8 mouse cellular contexts compared by ENCODE assay signal in the genomic region with DNA sequence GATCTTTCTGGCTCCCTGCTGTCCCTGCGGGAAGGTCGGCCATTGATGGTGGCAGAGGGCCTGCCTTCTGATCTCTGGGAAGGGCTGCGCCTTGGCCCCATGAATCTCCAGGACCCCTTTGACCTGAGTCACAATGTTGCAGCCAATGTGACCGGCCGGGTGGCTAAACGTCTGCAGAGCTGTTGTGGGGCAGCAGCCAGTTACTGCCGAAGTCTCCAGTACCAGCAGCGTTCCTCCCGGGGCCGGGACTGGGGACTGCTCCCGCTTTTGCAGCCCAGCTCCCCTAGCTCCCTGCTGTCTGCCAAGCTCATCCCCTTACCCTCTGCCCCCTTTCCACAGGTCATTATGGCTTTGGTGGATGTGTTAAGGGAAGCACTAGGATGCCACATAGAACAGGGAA. TPM values are rescaled to one million over a fixed set of nuclear protein-coding genes. Genes with fewer than 3 reads are reported as not detected.
DNase-seq lines count a peak whose midpoint lies in the region; ATAC-seq lines count a peak whose summit lies in the region.

No protein-coding gene starts in this region.

- 86% methylated on average over 11 of the region's 11 CpGs for WGBS in heart, embryonic 11.5 days (ENCODE audit: insufficient replicate concordance)
- 88% methylated on average over 11 of the region's 11 CpGs for WGBS in liver, embryonic 13.5 days (ENCODE audit: insufficient replicate concordance)
- WGBS in liver, embryonic 11.5 days: 91% methylated on average over 11 of the region's 11 CpGs
- 89% methylated on average over 11 of the region's 11 CpGs for WGBS in embryonic facial prominence, embryonic 12.5 days
- 90% methylated on average over 11 of the region's 11 CpGs for WGBS in limb, embryonic 10.5 days

- H3K9me3 ChIP-seq in heart, embryonic 11.5 days (replicated peaks; ENCODE audit: control insufficient read depth, low read length): no peaks in the 10 kb centered on the region
- H3K9me3 ChIP-seq in liver, embryonic 13.5 days (replicated peaks): no peaks in the 10 kb centered on the region
- no peaks in the 10 kb centered on the region for H3K9me3 ChIP-seq in liver, embryonic 11.5 days (ENCODE audit: control insufficient read depth, low read length)
- no peaks in the 10 kb centered on the region for H3K9me3 ChIP-seq in embryonic facial prominence, embryonic 12.5 days
- H3K9me3 ChIP-seq in limb, embryonic 10.5 days (replicated peaks): no peaks in the 10 kb centered on the region

- H3K4me3 ChIP-seq in heart, embryonic 11.5 days (ENCODE audit: low read depth, low read length): no peak overlapping the region
- no peak overlapping the region for H3K4me3 ChIP-seq in liver, embryonic 13.5 days (replicated peaks)
- H3K4me3 ChIP-seq in liver, embryonic 11.5 days (ENCODE audit: low read depth, low read length): no peak overlapping the region
- H3K4me3 ChIP-seq in embryonic facial prominence, embryonic 12.5 days: peak overlapping the region; percentile 73; the same call in 1 of the 2 replicates
- H3K4me3 ChIP-seq in limb, embryonic 10.5 days: peak overlapping the region; percentile 73

- no peak overlapping the region for H3K4me2 ChIP-seq in heart, embryonic 11.5 days
- H3K4me2 ChIP-seq in liver, embryonic 13.5 days: 0 out of 2 replicates have a peak overlapping the region, but pooled peaks have one; percentile 71
- H3K4me2 ChIP-seq in liver, embryonic 11.5 days: no peak overlapping the region
- H3K4me2 ChIP-seq in embryonic facial prominence, embryonic 12.5 days (replicated peaks): no peak overlapping the region

- no peaks in the 10 kb centered on the region for H3K27me3 ChIP-seq in heart, embryonic 11.5 days (ENCODE audit: control insufficient read depth, insufficient read depth, low read length)
- no peaks in the 10 kb centered on the region for H3K27me3 ChIP-seq in liver, embryonic 13.5 days
- no peaks in the 10 kb centered on the region for H3K27me3 ChIP-seq in liver, embryonic 11.5 days (replicated peaks; ENCODE audit: control insufficient read depth, insufficient read depth, low read length)
- no peaks in the 10 kb centered on the region for H3K27me3 ChIP-seq in embryonic facial prominence, embryonic 12.5 days
- no peaks in the 10 kb centered on the region for H3K27me3 ChIP-seq in limb, embryonic 10.5 days (ENCODE audit: low read depth, poor library complexity, severe bottlenecking)

- 0 out of 2 replicates have a peak overlapping the region, but pooled peaks have one; percentile 16 for H3K9ac ChIP-seq in heart, embryonic 11.5 days (ENCODE audit: low read depth, low read length)
- H3K9ac ChIP-seq in liver, embryonic 13.5 days: 0 out of 2 replicates have a peak overlapping the region, but pooled peaks have one; percentile 22
- no peak overlapping the region for H3K9ac ChIP-seq in liver, embryonic 11.5 days (ENCODE audit: low read depth, low read length)
- H3K9ac ChIP-seq in embryonic facial prominence, embryonic 12.5 days: peak overlapping the region; percentile 64; the same call in 1 of the 2 replicates

- peaks cover 40% of the 10 kb centered on the region for H3K36me3 ChIP-seq in heart, embryonic 11.5 days (ENCODE audit: control insufficient read depth, insufficient read depth, low read length)
- H3K36me3 ChIP-seq in liver, embryonic 13.5 days: peaks cover 77% of the 10 kb centered on the region
- peaks cover 52% of the 10 kb centered on the region for H3K36me3 ChIP-seq in liver, embryonic 11.5 days (ENCODE audit: control insufficient read depth, insufficient read depth, low read length)
- H3K36me3 ChIP-seq in embryonic facial prominence, embryonic 12.5 days: peaks cover 69% of the 10 kb centered on the region
- H3K36me3 ChIP-seq in limb, embryonic 10.5 days: peaks cover 78% of the 10 kb centered on the region

- H3K27ac ChIP-seq in heart, embryonic 11.5 days (ENCODE audit: low read depth, low read length): no peak overlapping the region; the same call in 1 of the 2 replicates
- peak overlapping the region; percentile 4; the same call in 1 of the 2 replicates for H3K27ac ChIP-seq in liver, embryonic 13.5 days
- no peak overlapping the region for H3K27ac ChIP-seq in liver, embryonic 11.5 days (ENCODE audit: low read depth, low read length)
- 0 out of 2 replicates have a peak overlapping the region, but pooled peaks have one; percentile 94 for H3K27ac ChIP-seq in embryonic facial prominence, embryonic 12.5 days
- peak overlapping the region; percentile 88 for H3K27ac ChIP-seq in limb, embryonic 10.5 days

- no peak for ATAC-seq in heart, embryonic 11.5 days (replicated peaks; ENCODE audit: insufficient number of reproducible peaks, low FRiP score, low TSS enrichment)
- no peak for ATAC-seq in liver, embryonic 13.5 days (ENCODE audit: low read depth)
- ATAC-seq in liver, embryonic 11.5 days (replicated peaks; ENCODE audit: low FRiP score): no peak
- no peak for ATAC-seq in embryonic facial prominence, embryonic 12.5 days (ENCODE audit: insufficient number of reproducible peaks, insufficient read depth, low FRiP score, low TSS enrichment)

- DNase-seq in heart, postnatal 14 days: no peak
- no peak for DNase-seq in liver, embryonic 13.5 days
- DNase-seq in liver, embryonic 11.5 days (ENCODE audit: low spot score): no peak
- no peak for DNase-seq in limb, embryonic 10.5 days (ENCODE audit: low spot score)
- DNase-seq in left cerebral cortex, postnatal 25 days (ENCODE audit: low spot score in 2 of 2): no peak
- DNase-seq in adrenal gland, adult 18-20 months (ENCODE audit: low spot score in 2 of 2): no peak

- peaks cover 9% of the 10 kb centered on the region for H3K4me1 ChIP-seq in heart, embryonic 11.5 days (ENCODE audit: control insufficient read depth, insufficient read depth, low read length)
- peaks cover 38% of the 10 kb centered on the region for H3K4me1 ChIP-seq in liver, embryonic 13.5 days (replicated peaks)
- peaks cover 3% of the 10 kb centered on the region for H3K4me1 ChIP-seq in liver, embryonic 11.5 days (replicated peaks; ENCODE audit: control insufficient read depth, insufficient read depth, low read length)
- peaks cover 20% of the 10 kb centered on the region for H3K4me1 ChIP-seq in embryonic facial prominence, embryonic 12.5 days
- H3K4me1 ChIP-seq in limb, embryonic 10.5 days: peaks cover 19% of the 10 kb centered on the region

- intact Hi-C loops in heart, postnatal 14 days (cut with DNase I): loop anchor here (5.0 kb wide), 1 partner anchor 123 kb away; no protein-coding TSS in a partner anchor
- intact Hi-C loops in left cerebral cortex, postnatal 25 days (cut with DNase I): loop anchor here (5.0 kb wide), 1 partner anchor 128 kb away; a partner anchor contains a TSS

RNA-seq across cellular contexts. Expression of a gene that starts 1.8 kb away (rescaled TPM):
- polyA plus RNA-seq in heart, embryonic 11.5 days (2014; fragmentation: Nextera tagmentation; extraction: Ambion mirVana): 344 TPM in 2 replicates
- 100 to 1,000 TPM; 220 to 273 TPM for total RNA-seq in heart, postnatal 14 days (2021)
- 298 and 320 TPM in 2 replicates for polyA plus RNA-seq in liver, embryonic 13.5 days (2015; fragmentation: Nextera tagmentation; extraction: Ambion mirVana)
- 598 and 618 TPM in 2 replicates for polyA plus RNA-seq in liver, embryonic 11.5 days (2014; fragmentation: Nextera tagmentation; extraction: Ambion mirVana)
- polyA plus RNA-seq in embryonic facial prominence, embryonic 12.5 days (2016; fragmentation: Nextera tagmentation; extraction: Ambion mirVana): 471 and 477 TPM in 2 replicates
- polyA plus RNA-seq in limb, embryonic 10.5 days (2016; fragmentation: Nextera tagmentation; extraction: Ambion mirVana): 563 and 631 TPM in 2 replicates
- total RNA-seq in left cerebral cortex, postnatal 25 days (2021): 100 to 1,000 TPM; 203 to 212 TPM
- total RNA-seq in adrenal gland, adult 18-20 months (2021): 100 to 1,000 TPM; 334 to 342 TPM

RNA-seq across cellular contexts. Expression of a gene that starts 11.4 kb away (rescaled TPM):
- polyA plus RNA-seq in heart, embryonic 11.5 days (2014; fragmentation: Nextera tagmentation; extraction: Ambion mirVana): 17.1 and 19.8 TPM in 2 replicates
- total RNA-seq in heart, postnatal 14 days (2021): 1 to 10 TPM; 7.6 TPM
- polyA plus RNA-seq in liver, embryonic 13.5 days (2015; fragmentation: Nextera tagmentation; extraction: Ambion mirVana): 18.7 and 20.2 TPM in 2 replicates
- 42.4 and 43.2 TPM in 2 replicates for polyA plus RNA-seq in liver, embryonic 11.5 days (2014; fragmentation: Nextera tagmentation; extraction: Ambion mirVana)
- 35.6 and 38.1 TPM in 2 replicates for polyA plus RNA-seq in embryonic facial prominence, embryonic 12.5 days (2016; fragmentation: Nextera tagmentation; extraction: Ambion mirVana)
- polyA plus RNA-seq in limb, embryonic 10.5 days (2016; fragmentation: Nextera tagmentation; extraction: Ambion mirVana): 49.6 and 49.7 TPM in 2 replicates
- total RNA-seq in left cerebral cortex, postnatal 25 days (2021): 10 to 100 TPM; 18.7 to 20.1 TPM
- 10 to 100 TPM; 23.1 to 26.1 TPM for total RNA-seq in adrenal gland, adult 18-20 months (2021)

RNA-seq across cellular contexts. Expression of a gene that starts 23.4 kb away (rescaled TPM):
- polyA plus RNA-seq in heart, embryonic 11.5 days (2014; fragmentation: Nextera tagmentation; extraction: Ambion mirVana): 30.0 and 39.9 TPM in 2 replicates
- 10 to 100 TPM; 42.1 to 44.8 TPM for total RNA-seq in heart, postnatal 14 days (2021)
- 99.5 and 114 TPM in 2 replicates for polyA plus RNA-seq in liver, embryonic 13.5 days (2015; fragmentation: Nextera tagmentation; extraction: Ambion mirVana)
- 75.6 and 81.1 TPM in 2 replicates for polyA plus RNA-seq in liver, embryonic 11.5 days (2014; fragmentation: Nextera tagmentation; extraction: Ambion mirVana)
- polyA plus RNA-seq in embryonic facial prominence, embryonic 12.5 days (2016; fragmentation: Nextera tagmentation; extraction: Ambion mirVana): 202 and 211 TPM in 2 replicates
- polyA plus RNA-seq in limb, embryonic 10.5 days (2016; fragmentation: Nextera tagmentation; extraction: Ambion mirVana): 229 and 233 TPM in 2 replicates
- 10 to 100 TPM; 46.0 to 46.9 TPM for total RNA-seq in left cerebral cortex, postnatal 25 days (2021)
- 10 to 100 TPM; 81.1 to 89.8 TPM for total RNA-seq in adrenal gland, adult 18-20 months (2021)

RNA-seq across cellular contexts. Expression of a gene that starts 24.0 kb away (rescaled TPM):
- polyA plus RNA-seq in heart, embryonic 11.5 days (2014; fragmentation: Nextera tagmentation; extraction: Ambion mirVana): 15.1 and 17.4 TPM in 2 replicates
- 100 to 1,000 TPM; 288 to 310 TPM for total RNA-seq in heart, postnatal 14 days (2021)
- 1.4 and 1.6 TPM in 2 replicates for polyA plus RNA-seq in liver, embryonic 13.5 days (2015; fragmentation: Nextera tagmentation; extraction: Ambion mirVana)
- 2.6 and 3.7 TPM in 2 replicates for polyA plus RNA-seq in liver, embryonic 11.5 days (2014; fragmentation: Nextera tagmentation; extraction: Ambion mirVana)
- polyA plus RNA-seq in embryonic facial prominence, embryonic 12.5 days (2016; fragmentation: Nextera tagmentation; extraction: Ambion mirVana): 24.4 and 27.7 TPM in 2 replicates
- 5.3 and 8.9 TPM in 2 replicates for polyA plus RNA-seq in limb, embryonic 10.5 days (2016; fragmentation: Nextera tagmentation; extraction: Ambion mirVana)
- 10 to 100 TPM; 20.2 to 21.0 TPM for total RNA-seq in left cerebral cortex, postnatal 25 days (2021)
- 100 to 1,000 TPM in 1 of 2 experiments, 10 to 100 TPM in 1; 88.9 to 162 TPM for total RNA-seq in adrenal gland, adult 18-20 months (2021)

RNA-seq across cellular contexts. Expression of a gene that starts 35.7 kb away (rescaled TPM):
- 8.1 and 8.5 TPM in 2 replicates for polyA plus RNA-seq in heart, embryonic 11.5 days (2014; fragmentation: Nextera tagmentation; extraction: Ambion mirVana)
- total RNA-seq in heart, postnatal 14 days (2021): 10 to 100 TPM; 12.5 to 16.2 TPM
- 14.4 and 15.2 TPM in 2 replicates for polyA plus RNA-seq in liver, embryonic 13.5 days (2015; fragmentation: Nextera tagmentation; extraction: Ambion mirVana)
- polyA plus RNA-seq in liver, embryonic 11.5 days (2014; fragmentation: Nextera tagmentation; extraction: Ambion mirVana): 22.6 and 26.1 TPM in 2 replicates
- polyA plus RNA-seq in embryonic facial prominence, embryonic 12.5 days (2016; fragmentation: Nextera tagmentation; extraction: Ambion mirVana): 29.0 and 29.7 TPM in 2 replicates
- polyA plus RNA-seq in limb, embryonic 10.5 days (2016; fragmentation: Nextera tagmentation; extraction: Ambion mirVana): 37.1 and 37.5 TPM in 2 replicates
- 1 to 10 TPM; 8.2 to 8.4 TPM for total RNA-seq in left cerebral cortex, postnatal 25 days (2021)
- total RNA-seq in adrenal gland, adult 18-20 months (2021): 10 to 100 TPM; 41.5 to 59.5 TPM

Comparison
In these comparisons a context has a peak if more than half of its experiments do, and no peak if none do; other contexts are left out.
1. H3K27ac ChIP-seq: peak in liver, embryonic 13.5 days (single experiment), embryonic facial prominence, embryonic 12.5 days (single experiment) and limb, embryonic 10.5 days (single experiment); none in heart, embryonic 11.5 days (single experiment) and liver, embryonic 11.5 days (single experiment).
2. H3K4me3 ChIP-seq: peak in embryonic facial prominence, embryonic 12.5 days (single experiment) and limb, embryonic 10.5 days (single experiment); none in heart, embryonic 11.5 days (single experiment), liver, embryonic 13.5 days (single experiment) and liver, embryonic 11.5 days (single experiment).